Mouse (Mus musculus) urinary bladder, adult 18-20 months (tissue): ENCODE measurements around the gene Aste1.

Experiments
- DNase-seq, 2 experiments: peaks; one replicate each; pipeline ENCODE4 v3.0.0; 2022; ENCODE audit warnings: low spot score in 2 of 2, mixed read lengths in 2 of 2

The Aste1 gene

DNA sequence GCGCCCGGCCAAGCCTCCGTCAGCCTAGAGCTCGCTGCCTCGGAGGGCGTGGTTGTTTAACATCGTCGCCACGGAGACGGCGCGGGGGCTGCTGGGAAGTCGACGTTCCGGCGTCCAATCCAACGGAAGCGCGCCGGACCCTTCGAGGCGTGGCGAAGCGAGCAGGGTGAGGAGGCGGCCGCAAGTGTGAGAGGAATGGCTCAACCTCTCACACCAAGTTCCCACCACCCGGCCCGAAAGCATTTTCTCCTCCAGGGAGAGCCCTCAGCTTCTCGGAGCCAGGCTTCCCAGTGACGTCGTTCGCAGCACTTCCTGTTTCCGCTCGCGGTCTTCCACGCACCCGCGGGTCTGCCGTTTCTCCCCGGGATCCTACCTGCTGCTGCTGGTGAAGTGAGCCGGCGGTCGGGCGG is at the start of gene Aste1, which contains the start of gene Nek11:
TSS of gene Aste1 (plus strand) at position 175 of the 410 bp plus-strand sequence.
TSS of gene Nek11 (minus strand) at position 307 of the 410 bp plus-strand sequence.
- DNase-seq: peak; percentile 92 to 94

DNA sequence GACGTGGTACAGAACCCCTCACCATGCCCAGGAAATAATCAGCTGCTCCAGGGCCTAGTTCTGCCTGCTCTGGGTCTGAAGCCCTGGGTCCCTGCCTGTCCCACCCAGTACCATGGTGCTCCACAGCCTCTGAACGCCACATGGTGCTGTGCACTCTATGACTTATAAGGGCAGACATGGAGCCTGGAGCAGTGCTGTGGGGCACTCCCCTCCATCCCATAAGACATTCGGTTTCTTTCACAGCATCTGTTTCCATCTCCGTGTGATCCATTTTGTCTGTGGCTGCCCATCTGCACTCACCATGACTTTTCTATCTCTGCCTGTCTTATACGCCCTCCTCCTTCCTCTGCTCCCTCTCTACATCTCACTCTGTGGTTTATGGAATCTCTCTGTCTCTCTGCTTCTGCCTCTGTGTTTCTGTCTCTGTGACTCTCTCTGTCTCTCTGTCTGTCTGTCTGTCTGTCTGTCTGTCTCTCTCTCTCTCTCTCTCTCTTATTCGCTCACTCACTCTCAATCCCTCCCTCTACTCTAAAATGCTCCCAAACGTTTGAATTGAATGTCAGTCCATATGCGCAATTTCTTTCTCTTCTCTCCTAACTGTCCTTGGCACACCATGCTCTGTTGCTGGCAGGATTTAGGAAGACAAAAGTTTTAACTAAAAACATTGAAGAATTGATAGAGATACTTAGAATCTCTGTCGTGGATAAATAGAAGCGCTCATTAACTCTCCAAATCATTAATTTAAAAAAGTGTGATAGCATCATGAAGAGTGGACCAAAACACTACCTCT is 46.8 kb upstream of the Aste1 start:
- no peak for DNase-seq

DNA sequence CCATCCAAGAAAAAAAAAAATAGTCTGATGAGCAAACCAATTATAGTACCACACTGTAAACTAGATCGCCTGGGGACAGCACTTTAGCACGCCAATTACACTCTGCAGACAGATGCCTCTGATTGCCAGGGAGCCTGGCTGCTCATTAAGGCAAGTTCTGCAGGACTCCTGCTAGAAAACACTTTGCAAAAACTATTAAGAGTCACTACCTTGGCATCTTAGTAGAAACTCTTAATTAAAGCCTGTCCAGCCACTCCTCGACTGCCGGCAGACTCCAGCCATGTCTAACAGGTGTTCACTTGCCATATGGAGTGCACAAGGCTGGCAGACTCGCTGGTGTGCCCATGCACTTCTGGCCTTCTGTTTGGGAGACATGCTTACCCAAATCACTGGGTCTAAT is 46.2 kb upstream of the Aste1 start:
- no peak for DNase-seq

DNA sequence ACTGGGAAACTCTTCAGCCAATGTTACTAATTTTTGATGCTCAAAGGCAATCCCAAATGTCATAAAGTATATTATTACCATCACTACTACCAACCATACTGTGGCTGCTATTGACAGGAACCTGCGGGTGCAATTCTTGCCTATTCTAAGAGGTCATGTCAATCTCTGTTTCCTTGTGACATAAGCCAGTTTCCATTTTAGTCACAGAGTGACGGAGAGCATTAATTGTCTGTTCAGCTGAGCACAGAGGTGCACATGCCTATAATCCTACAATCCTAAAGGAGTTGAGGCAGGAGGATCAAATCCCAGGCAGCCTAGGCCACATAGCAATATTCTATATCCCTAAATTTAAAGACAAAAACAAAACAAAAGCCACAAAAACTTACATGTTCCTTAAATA is 33.0 kb upstream of the Aste1 start:
- DNase-seq: no peak

DNA sequence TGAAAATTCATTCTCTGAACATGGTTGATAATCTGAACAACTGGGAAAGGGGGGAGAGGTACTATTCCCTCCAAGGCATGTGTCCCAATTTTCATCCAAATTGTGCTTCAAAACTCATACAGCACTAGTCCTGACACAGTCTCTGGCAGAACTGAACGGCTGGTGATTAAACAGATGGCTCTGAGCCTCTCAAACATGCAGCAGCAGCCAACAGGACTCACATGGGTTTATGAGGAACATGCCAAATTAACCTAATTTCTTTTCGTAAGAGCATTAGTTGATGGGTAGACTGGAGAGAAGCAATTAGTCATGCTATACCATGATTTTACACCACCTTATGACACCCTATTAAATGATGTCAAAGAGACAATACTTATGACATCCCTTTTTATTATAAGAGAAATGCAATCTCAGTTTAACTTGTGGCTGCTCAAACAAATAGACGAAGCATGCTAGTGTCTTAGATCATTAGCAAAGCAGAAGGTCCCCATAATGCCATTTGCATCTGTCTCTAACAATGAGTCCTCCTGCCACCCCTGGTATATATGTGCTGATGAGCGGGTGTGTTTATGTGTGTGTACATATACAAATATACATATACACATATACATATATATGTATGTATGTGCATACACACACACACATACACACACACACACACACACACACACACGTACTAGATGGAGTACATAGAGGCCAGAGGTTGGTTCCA is 31.5 kb upstream of the Aste1 start:
- DNase-seq: no peak

DNA sequence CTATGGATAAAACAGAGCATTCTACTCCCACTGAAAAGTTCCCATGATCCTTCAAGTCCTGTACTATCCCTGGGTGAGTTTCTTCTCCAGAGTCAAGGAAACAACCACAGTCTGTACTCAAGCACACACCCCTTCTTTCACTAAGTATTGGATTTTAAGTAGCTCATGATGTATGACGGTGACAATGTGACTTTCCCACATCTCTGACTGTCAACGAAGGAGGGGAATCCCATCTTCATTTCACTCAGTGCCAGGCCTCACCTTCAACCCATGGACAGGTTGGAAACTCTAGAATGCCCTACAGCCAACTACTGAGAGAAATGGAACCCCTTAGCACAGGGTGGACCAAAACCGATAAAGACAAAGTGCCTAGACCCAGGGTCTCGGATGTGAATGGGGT is 29.0 kb upstream of the Aste1 start:
- no peak for DNase-seq

DNA sequence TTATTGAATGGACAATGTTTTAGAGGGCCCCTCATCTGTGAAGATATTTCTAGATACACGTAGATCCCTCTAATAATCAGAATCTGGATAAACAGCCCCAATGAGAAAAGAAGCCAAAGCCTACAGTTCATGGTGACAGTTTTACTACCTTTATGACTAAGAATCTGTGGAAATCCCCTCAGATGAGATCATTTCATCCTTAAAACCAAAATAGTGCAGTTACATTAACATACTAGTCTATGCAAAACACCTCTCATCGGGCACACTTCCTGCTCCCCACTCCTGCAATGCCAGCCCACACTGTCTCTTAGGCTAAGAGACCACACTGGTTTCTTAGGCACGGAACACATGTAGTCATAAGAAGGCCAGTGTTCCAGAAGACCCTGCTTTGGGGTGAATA is 26.6 kb upstream of the Aste1 start:
- DNase-seq: no peak

DNA sequence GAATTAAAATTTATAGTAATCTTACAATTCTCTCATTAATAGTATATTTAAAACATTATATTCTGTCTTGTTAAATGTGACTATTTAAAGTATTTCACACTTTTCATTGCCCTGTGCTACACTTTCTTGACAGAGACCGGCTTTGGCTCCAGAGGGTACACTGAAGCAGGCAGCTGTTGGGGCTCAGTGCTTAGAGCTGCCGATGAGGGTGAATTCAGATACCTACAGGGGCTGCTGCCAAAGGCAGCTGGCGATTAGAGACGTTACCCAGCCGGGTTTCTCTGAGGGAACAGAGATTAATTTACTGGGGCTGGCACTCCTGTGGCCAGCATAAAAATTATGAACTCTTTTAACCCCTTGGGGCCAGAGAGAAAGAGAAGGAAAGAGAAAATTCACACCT is 20.8 kb upstream of the Aste1 start:
- no peak for DNase-seq

DNA sequence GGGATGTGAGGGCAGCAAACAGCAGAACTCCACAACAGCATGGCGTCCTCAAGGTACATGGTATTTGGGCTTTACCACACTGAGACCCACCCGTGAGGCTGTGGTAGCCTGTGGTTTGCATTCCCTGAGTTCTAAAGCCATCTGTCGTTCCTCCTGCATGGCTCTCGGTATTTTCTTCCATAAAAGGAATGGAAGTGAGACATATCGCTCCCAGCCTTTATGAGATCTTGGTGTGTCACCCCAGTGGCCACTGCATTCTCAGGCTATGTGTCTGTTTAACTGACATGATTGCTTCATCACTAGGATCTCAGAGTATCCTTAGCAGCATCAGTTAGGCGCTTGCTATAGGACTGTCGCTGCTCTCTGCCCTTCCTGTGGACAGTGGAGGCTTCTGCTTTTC is 18.8 kb upstream of the Aste1 start:
- no peak for DNase-seq

DNA sequence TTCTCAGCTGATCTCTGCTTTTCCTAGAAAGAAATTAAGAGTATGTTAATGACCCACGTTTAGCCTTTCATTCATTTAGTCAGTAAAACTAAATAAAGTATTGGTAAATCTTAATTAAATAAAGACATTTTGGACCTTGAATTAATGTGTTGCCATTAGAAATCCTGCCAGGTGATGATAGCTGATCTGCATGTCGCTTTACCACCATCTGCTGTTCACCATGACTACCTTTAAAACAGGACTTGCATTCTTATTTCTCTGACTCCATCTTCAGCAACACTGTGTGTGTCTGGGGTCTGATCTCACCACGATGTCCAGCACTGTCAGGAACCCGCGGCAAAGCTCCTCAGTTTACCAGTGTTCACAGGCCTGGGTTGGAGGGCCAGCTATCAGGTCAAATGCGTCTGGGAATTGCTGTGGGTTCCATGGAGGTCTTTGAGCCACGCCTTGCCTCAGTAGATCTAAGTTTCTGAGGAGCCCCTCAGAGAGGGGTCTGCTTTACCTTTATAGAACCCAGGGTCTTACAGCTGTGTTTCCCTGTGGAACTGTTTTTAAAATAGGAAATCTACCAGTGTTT is 18.1 kb upstream of the Aste1 start:
- no peak for DNase-seq

DNA sequence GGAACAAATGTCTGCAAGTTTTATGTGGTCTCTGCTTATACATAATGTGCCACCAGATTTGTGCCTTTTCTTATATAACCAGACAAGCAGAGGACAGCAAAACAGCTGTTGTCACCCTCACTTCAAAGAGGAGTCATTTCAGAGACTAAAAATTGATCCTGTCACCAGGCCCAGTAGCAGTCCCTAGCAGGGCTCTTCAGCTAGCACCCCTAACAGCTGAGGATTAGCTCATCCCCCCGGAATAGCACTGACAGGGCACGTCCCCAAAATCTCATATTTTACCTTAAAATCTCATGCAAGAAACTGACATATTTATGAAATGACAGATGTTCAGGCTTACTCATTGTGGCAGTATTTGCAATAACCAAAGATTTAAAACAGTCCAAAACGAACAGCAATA is 17.6 kb upstream of the Aste1 start:
- no peak for DNase-seq

DNA sequence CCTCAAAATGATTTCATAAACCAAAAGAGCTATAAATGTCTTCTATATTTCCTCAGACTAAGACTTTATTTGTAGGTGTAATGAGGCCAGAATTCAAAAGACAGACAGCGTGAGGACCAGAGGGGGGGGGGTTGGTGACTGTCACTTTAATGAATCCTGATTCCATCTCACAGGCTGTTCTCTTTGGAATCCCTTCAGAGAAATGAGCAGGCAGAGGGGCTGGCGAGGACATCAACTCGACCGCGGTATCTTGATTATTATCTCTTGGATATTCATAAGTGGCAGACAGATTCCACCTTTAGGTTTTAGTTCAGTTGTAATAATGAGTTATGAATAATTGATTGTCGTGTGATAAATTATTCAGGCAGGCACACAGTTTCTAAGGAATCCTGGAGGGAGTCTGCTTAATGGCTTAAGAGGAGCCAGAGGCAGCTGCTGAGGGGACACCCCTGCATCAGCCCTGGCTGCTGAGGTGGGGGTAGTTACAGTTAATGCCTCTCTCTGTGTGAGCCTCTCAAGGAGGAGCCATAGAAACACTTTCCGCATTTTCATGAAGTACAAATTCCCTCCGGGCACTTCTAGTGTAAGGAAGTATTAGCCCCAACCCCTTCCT is 15.6 kb upstream of the Aste1 start:
- DNase-seq: no peak

DNA sequence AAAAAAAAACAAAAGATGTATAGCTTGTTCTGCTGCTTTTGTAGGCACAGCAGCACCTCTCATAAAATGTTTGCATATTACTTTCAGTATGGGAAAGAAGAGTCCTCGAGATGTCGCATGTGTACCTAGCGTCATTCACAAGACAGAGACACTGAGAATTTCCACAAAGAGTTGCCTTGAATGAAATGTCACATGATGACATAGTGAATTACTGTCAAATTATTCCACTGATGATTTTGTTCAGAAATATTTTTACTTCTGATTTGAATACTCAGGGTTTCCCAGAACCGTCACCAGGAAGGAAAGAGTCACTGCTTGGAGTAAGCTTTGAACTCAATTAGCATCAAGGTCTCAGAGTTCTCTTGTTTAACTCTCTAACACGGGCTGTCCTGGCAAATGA is 7.8 kb upstream of the Aste1 start:
- no peak for DNase-seq

DNA sequence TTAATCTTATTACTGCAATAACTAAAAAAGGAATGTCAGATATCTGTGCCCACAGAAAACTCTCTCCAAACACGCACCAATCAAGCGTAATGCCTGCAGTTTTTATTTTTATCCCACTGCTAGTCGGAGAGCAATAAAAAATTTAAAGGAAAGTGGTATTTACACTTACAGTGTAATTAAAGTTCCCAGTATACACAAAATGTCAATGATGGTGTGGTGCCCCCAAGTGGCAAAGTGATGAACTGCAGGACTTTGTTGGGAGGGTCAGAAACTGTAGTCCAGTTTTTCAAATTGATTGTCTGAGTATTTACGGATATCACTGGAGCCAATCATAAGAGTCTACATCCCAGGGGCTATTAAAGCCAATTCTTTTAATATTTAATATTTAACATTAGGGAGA is 5.9 kb upstream of the Aste1 start:
- peak; percentile 36 to 77 for DNase-seq

DNA sequence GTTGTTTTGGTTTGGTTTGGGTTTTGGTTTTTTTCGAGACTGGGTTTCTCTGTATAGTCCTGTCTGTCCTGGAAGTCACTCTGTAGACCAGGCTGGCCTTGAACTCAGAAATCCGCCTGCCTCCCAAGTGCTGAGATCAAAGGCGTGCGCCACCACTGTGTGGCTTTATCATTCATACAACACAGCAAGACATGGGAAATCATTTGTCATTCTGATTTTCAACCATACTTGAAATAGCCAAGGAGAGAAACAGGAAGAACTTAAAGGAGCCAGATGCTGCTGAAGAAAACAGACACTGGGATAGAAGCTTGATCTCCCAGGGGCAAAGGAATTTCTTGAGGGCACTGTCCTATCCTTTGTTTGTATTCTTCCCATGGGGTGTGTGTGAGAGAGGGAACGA is 4.6 kb upstream of the Aste1 start:
- no peak for DNase-seq

DNA sequence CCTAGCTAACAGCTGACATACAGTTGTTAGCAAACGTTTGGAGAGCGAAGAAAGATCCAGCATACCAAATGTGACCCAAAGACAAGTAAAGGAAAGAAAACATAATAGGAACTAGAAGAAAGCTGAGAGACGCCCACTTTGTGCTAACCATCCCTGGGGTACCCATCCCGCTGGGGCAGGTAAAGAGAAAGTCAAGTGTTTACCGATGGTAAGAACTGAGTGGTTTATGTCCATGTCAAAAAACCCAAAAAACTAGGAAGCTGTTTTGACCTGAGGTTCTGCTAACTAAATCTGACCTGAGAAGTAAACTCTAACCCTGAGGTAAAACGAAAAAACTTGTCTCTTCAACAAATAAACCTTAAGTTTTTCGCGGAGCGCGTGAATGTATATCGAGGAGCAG is 472 bp upstream of the Aste1 start:
- no peak for DNase-seq

DNA sequence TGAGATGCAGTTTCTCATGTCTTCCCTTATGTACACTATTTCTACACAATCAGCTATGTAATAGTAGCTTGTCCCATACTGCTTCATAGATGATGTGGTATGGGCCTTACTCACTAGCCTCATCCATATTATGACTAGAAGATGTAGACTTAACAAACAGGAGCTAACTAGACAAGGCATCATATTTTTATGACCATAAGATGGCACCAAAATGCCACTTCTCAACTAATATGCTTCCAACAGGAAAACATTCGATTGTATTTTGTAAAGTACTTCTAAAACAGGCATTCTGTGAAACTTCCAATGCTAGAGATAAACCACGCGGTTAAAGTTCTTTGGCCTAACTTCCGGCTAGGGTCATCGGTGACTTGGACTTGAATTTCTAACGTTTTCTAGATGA is 13.4 kb downstream of the Aste1 start:
- DNase-seq: no peak

DNA sequence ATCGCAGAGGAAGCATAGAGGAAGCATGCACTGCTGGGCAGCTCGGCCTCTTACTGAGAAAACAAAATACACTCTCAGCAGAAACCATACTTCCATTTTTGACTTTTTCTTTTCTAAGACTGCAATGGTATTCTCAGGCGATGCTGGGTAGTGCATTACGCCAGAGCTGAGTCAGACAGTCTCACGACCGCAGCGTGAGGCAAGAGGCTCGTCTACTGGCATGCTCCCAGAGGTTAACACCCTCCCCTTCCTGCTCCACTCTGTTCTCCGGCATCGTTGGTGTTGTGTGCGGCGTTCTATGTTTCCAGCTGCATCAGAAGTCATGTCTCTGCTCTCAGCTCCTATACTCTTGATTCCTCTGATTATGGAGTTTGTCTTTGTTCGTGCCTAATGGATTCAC is 63.8 kb downstream of the Aste1 start:
- DNase-seq: no peak

DNA sequence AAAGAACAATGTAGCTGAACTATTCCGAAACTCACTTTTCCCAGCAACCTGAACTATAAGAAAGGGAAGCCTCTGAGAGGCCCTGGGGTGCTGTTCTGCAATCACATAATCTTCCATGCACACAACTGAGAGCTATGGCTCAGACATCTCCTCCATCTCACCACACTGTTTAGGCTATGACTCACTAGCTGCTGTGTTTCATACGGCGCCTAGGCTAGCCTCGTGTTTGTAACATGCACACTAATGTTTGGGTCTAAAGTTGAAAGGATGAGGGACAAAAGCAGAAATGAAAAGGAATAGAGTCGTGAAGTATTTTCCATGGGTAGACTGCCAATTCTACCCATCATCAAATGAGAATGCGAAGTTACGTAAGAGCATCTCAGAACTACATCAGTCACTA is 66.3 kb downstream of the Aste1 start:
- DNase-seq: no peak
